Mouse (Mus musculus) small intestine, adult 2 months (tissue): ENCODE results near the gene Thap7. TPM values are rescaled to one million over a fixed set of nuclear protein-coding genes. Genes with fewer than 3 reads are reported as not detected.
"Not testable (repeated sequence)": the region's sequence is repeated elsewhere in the genome, so short reads cannot be mapped to it uniquely, and the experiment has no call there.

ENCODE experiments used
- H3K27ac ChIP-seq: fragments of 200-500 bp; 2 replicates; pipeline ENCODE4 v1.5.1; 2012; ENCODE audit warnings: low read depth, low read length, control low read depth, inconsistent platforms; ENCODE audit not compliant: insufficient read depth
- H3K27me3 ChIP-seq: fragments of 200-500 bp; 2 replicates; pipeline ENCODE4 v1.6.1; 2012; ENCODE audit warnings: mild to moderate bottlenecking, moderate library complexity, low read length, inconsistent platforms; ENCODE audit not compliant: control insufficient read depth, insufficient read depth
- H3K36me3 ChIP-seq: fragments of 200-500 bp; 2 replicates; pipeline ENCODE4 v1.6.1; 2012; ENCODE audit warnings: mild to moderate bottlenecking, low read length, control low read depth, inconsistent platforms; ENCODE audit not compliant: control insufficient read depth, insufficient read depth
- H3K4me1 ChIP-seq: fragments of 200-500 bp; 2 replicates; pipeline ENCODE4 v1.6.1; 2012; ENCODE audit warnings: low read length, inconsistent platforms, mixed read lengths; ENCODE audit not compliant: control insufficient read depth, insufficient read depth, insufficient read length
- H3K4me3 ChIP-seq: fragments of 200-500 bp; 2 replicates; pipeline ENCODE4 v1.5.1; 2012; ENCODE audit warnings: low read depth, mild to moderate bottlenecking, control low read depth, inconsistent platforms, low read length, moderate library complexity
- CTCF ChIP-seq: fragments of 200-500 bp; IDR thresholded peaks from 2 replicates; pipeline ENCODE4 v1.5.1; 2012; ENCODE audit warnings: low read depth, mild to moderate bottlenecking, control low read depth, inconsistent platforms, low read length, moderate library complexity, mixed read lengths; ENCODE audit not compliant: insufficient replicate concordance, insufficient read length; ENCODE audit errors: extremely low read depth
- POLR2A ChIP-seq: fragments of 200-500 bp; IDR thresholded peaks from 2 replicates; pipeline ENCODE4 v1.6.1; 2012; ENCODE audit warnings: low read depth, mild to moderate bottlenecking, control low read depth, inconsistent platforms, low read length, moderate library complexity
- WGBS: fragments of 180-500 bp; shearing (Covaris S2); methylation state at CpG from one replicate; pipeline ENCODE4 v1.1.7; 2018; 5-methylcytosine and 5-hydroxymethylcytosine counted together
- polyA plus RNA-seq: library from polyadenylated mRNA; depleted of rRNA; stranded (reverse); fragments of >200 nt; gene quantifications from 2 replicates; pipeline ENCODE4 v1.2.3, GENCODE M21; 2012

Gene Thap7
- polyA plus RNA-seq, 1 experiment: 88.8 TPM

- H3K27ac ChIP-seq: no peak overlapping the region
- 88% methylated on average over 2 of the region's 2 CpGs for WGBS
- H3K36me3 ChIP-seq: peaks cover 18% of the 10 kb centered on the region
- H3K4me3 ChIP-seq: no peak overlapping the region
- no peaks in the 10 kb centered on the region for H3K27me3 ChIP-seq
- TF ChIP-seq CTCF: no peak
- no peak for TF ChIP-seq POLR2A
- H3K4me1 ChIP-seq: peaks cover 17% of the 10 kb centered on the region; the same call in 1 of the 2 replicates
These were observed 20.8 kb downstream of the Thap7 start for GRCm38 (mm10) chr16:17510143-17510542.

DNA sequence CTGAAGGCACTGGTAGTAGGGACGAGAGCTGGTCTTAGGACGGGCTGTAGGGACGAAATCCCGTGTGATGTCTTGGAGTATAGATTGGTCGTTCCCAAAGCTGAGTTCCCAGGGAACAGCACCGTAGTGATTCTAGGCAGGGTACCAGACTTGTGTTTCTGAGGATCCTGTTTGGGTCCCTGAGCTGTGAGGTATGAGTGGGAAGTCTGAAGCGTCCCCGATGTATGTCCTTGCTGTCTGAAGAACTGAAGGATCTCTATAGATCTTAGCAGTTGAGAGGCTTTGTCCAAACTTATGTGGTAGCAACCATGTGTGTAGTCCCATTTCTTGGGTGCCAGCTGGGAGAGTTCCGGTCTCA is 21.7 kb downstream of the Thap7 start:
- H3K4me3 ChIP-seq: peak overlapping the region; percentile 69
- TF ChIP-seq POLR2A: peak; percentile 6; the same call in 1 of the 2 replicates
- no peak for TF ChIP-seq CTCF
- WGBS: 2% methylated on average over 9 of the region's 9 CpGs
- H3K27me3 ChIP-seq: no peaks in the 10 kb centered on the region
- H3K4me1 ChIP-seq: peaks cover 17% of the 10 kb centered on the region; the same call in 1 of the 2 replicates
- peak overlapping the region; percentile 84 for H3K27ac ChIP-seq
- peaks cover 18% of the 10 kb centered on the region for H3K36me3 ChIP-seq

DNA sequence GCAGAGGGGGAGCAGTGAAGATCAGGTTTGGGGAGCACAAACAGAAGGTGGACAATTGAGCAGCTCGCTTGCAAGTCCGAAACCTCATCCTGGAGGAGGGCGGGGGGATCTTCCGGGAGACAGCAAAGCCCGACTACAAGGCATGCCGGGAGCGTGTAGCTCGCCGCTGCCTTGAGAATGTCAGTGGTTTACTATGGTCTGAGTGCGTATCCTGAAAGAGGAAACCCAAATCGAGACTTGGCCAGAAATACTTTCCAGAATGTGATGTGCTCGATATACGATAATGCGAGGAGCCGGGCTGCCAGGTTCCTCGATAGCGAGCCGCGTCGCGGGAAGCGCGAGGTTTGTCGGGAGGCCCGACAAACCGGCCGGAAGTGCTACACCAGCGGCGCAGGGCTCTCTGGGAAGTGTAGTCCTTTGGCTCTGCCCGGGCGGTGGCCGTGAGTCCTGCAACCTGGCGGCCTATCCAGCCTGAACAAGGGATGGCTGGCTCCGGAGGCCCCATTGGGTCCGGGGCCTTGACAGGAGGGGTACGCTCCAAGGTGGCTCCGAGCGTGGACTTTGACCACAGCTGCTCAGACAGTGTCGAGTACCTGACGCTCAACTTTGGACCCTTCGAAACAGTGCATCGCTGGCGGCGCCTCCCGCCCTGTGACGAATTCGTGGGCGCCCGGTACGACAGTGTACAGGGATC is 22.2 kb downstream of the Thap7 start, which contains the start of gene Lztr1:
Lztr1 (plus strand) TSS at position 143 of the 694 bp plus-strand sequence.
- peak within 1 kb of the TSS; percentile 69 for H3K4me3 ChIP-seq
- no peaks in the 10 kb centered on the region for H3K27me3 ChIP-seq
- TF ChIP-seq CTCF: no peak
- peak; percentile 20; the same call in 1 of the 2 replicates for TF ChIP-seq POLR2A
- peaks cover 18% of the 10 kb centered on the region for H3K36me3 ChIP-seq
- under 1% methylated on average over 50 of the region's 50 CpGs for WGBS
- peaks cover 17% of the 10 kb centered on the region; the same call in 1 of the 2 replicates for H3K4me1 ChIP-seq
- peak within 1 kb of the TSS; percentile 84 for H3K27ac ChIP-seq

- H3K4me1 ChIP-seq: peaks cover 17% of the 10 kb centered on the region; the same call in 1 of the 2 replicates
- not testable (repeated sequence) for H3K27me3 ChIP-seq, H3K27ac ChIP-seq
- peak overlapping the region; percentile 69 for H3K4me3 ChIP-seq
- peaks cover 14% of the 10 kb centered on the region for H3K36me3 ChIP-seq
- 7% methylated on average over 3 of the region's 3 CpGs for WGBS
These were observed 22.9 kb downstream of the Thap7 start for GRCm38 (mm10) chr16:17508031-17508430.

- TF ChIP-seq CTCF (no peak), POLR2A (no peak)
- Histone ChIP-seq H3K4me3 (no peak overlapping the region), H3K4me1 (peaks cover 17% of the 10 kb centered on the region; the same call in 1 of the 2 replicates), H3K27ac (no peak overlapping the region), H3K27me3 (no peaks in the 10 kb centered on the region), H3K36me3 (peaks cover 6% of the 10 kb centered on the region)
- 76% methylated on average over 5 of the region's 5 CpGs for WGBS
These were observed 23.9 kb downstream of the Thap7 start for GRCm38 (mm10) chr16:17507018-17507552.

- no peaks in the 10 kb centered on the region for H3K4me1 ChIP-seq
- TF ChIP-seq CTCF: no peak
- TF ChIP-seq POLR2A: no peak
- no peak overlapping the region for H3K4me3 ChIP-seq
- no peak overlapping the region for H3K27ac ChIP-seq
- H3K36me3 ChIP-seq: no peaks in the 10 kb centered on the region
- no peaks in the 10 kb centered on the region for H3K27me3 ChIP-seq
- 68% methylated on average over 4 of the region's 4 CpGs for WGBS
These were observed 28.3 kb downstream of the Thap7 start for GRCm38 (mm10) chr16:17502681-17503080.

- WGBS: 70% methylated on average over 10 of the region's 10 CpGs
- H3K36me3 ChIP-seq: no peaks in the 10 kb centered on the region
- no peak overlapping the region for H3K4me3 ChIP-seq
- TF ChIP-seq CTCF (no peak), POLR2A (no peak)
- H3K4me1 ChIP-seq: no peaks in the 10 kb centered on the region
- no peak overlapping the region for H3K27ac ChIP-seq
- no peaks in the 10 kb centered on the region for H3K27me3 ChIP-seq
These were observed 31.6 kb downstream of the Thap7 start for GRCm38 (mm10) chr16:17499249-17499883.
